Mouse (Mus musculus) olfactory bulb, adult 2 months (tissue): ENCODE data around the gene Ppp1r9a.

Experiments
- CTCF ChIP-seq: fragments of 200-500 bp; IDR thresholded peaks from 2 replicates; pipeline ENCODE4 v1.5.1; 2012; ENCODE audit warnings: low read depth, mild to moderate bottlenecking, low read length, moderate library complexity; ENCODE audit not compliant: insufficient read depth
- POLR2A ChIP-seq: fragments of 200-500 bp; IDR thresholded peaks from 2 replicates; pipeline ENCODE4 v1.6.1; 2012; ENCODE audit warnings: mild to moderate bottlenecking, low read depth, low read length, moderate library complexity; ENCODE audit not compliant: insufficient read depth

- no peak for TF ChIP-seq POLR2A
- no peak for TF ChIP-seq CTCF
These were observed 10.3 kb upstream of the Ppp1r9a start for GRCm38 (mm10) chr6:4892417-4892816.
